Mouse (Mus musculus) midbrain, embryonic 11.5 days (tissue): ENCODE results near the gene Idh3b. TPM values are rescaled to one million over a fixed set of nuclear protein-coding genes. Genes with fewer than 3 reads are reported as not detected.
A peak's percentile ranks its signal among the peaks of the same experiment; 100 is the strongest.

Experiments used
- ATAC-seq: fragments of 200-750 bp; cut with Nextera tagmentation; 2 replicates; pipeline ENCODE4 v1.8.0; 2017; ENCODE audit warnings: moderate TSS enrichment, moderate library complexity; ENCODE audit not compliant: low FRiP score
- DNase-seq: peaks from one replicate; pipeline ENCODE4 v3.0.0; 2015; ENCODE audit warnings: low spot score; ENCODE audit errors: missing footprints
- H3K27ac ChIP-seq: fragments of 300-500 bp; sonication (generic); 2 replicates; pipeline ENCODE4 v1.5.1; 2014; ENCODE audit warnings: low read depth, low read length
- H3K27me3 ChIP-seq: fragments of 300-500 bp; sonication (generic); 2 replicates; pipeline ENCODE4 v1.6.1; 2014; ENCODE audit warnings: mild to moderate bottlenecking, low read length, moderate library complexity, mixed read lengths; ENCODE audit not compliant: control insufficient read depth, insufficient read depth
- H3K36me3 ChIP-seq: fragments of 300-500 bp; sonication (generic); 2 replicates; pipeline ENCODE4 v1.6.1; 2014; ENCODE audit warnings: mild to moderate bottlenecking, low read length, moderate library complexity, mixed read lengths; ENCODE audit not compliant: control insufficient read depth, insufficient read depth
- H3K4me1 ChIP-seq: fragments of 300-500 bp; sonication (generic); 2 replicates; pipeline ENCODE4 v1.6.1; 2014; ENCODE audit warnings: low read length; ENCODE audit not compliant: control insufficient read depth, insufficient read depth
- H3K4me2 ChIP-seq: fragments of 300-500 bp; sonication (generic); 2 replicates; pipeline ENCODE4 v1.6.1; 2014; ENCODE audit warnings: mild to moderate bottlenecking, moderate library complexity
- H3K4me3 ChIP-seq: fragments of 300-500 bp; sonication (generic); 2 replicates; pipeline ENCODE4 v1.5.1; 2014; ENCODE audit warnings: low read depth, low read length
- H3K9ac ChIP-seq: fragments of 300-500 bp; sonication (generic); 2 replicates; pipeline ENCODE4 v1.6.1; 2014; ENCODE audit warnings: low read length
- H3K9me3 ChIP-seq: fragments of 300-500 bp; sonication (generic); 2 replicates; pipeline ENCODE4 v1.6.1; 2016; ENCODE audit warnings: low read length; ENCODE audit not compliant: control insufficient read depth
- WGBS: fragments of 180-500 bp; shearing (Covaris S2); extraction: QIAGEN DNeasy Blood & Tissue Kit; methylation state at CpG from one replicate; pipeline ENCODE4 v1.1.7; 2014; 5-methylcytosine and 5-hydroxymethylcytosine counted together
- polyA plus RNA-seq: library from polyadenylated mRNA; unstranded; fragments of >200 nt; fragmentation: Nextera tagmentation; extraction: Ambion mirVana; gene quantifications from 2 replicates; pipeline ENCODE4 v1.2.1, GENCODE M21; 2014

Gene Idh3b
- 145 and 150 TPM in 2 replicates for polyA plus RNA-seq

- 1% methylated on average over 50 of the region's 51 CpGs for WGBS
- H3K9ac ChIP-seq = peak within 1 kb of the TSS; percentile 80
- H3K4me1 ChIP-seq = peaks cover 10% of the 10 kb centered on the region
- peak; percentile 98 for DNase-seq
- no peak within 1 kb of the TSS for H3K27ac ChIP-seq
- H3K4me2 ChIP-seq = peak within 1 kb of the TSS; percentile 94
- peak within 1 kb of the TSS; percentile 68 for H3K4me3 ChIP-seq
- H3K36me3 ChIP-seq = peaks cover 4% of the 10 kb centered on the region; the same call in 1 of the 2 replicates
- H3K27me3 ChIP-seq = no peaks in the 10 kb centered on the region
- no peaks in the 10 kb centered on the region for H3K9me3 ChIP-seq
- ATAC-seq = peak; percentile 92
Measured at GRCm38 (mm10) chr2:130283854-130284654, at the start of gene Idh3b. Gene Idh3b (minus strand): TSS chr2:130284547.

GRCm38 (mm10) chr2:130329502-130329901, 45.2 kb upstream of the Idh3b start:
- no peak for ATAC-seq
- WGBS = 92% methylated on average over 2 of the region's 2 CpGs
- Histone ChIP-seq H3K4me2 (no peak overlapping the region), H3K36me3 (no peaks in the 10 kb centered on the region), H3K4me1 (no peaks in the 10 kb centered on the region), H3K27ac (no peak overlapping the region), H3K27me3 (no peaks in the 10 kb centered on the region), H3K9ac (no peak overlapping the region), H3K9me3 (no peaks in the 10 kb centered on the region), H3K4me3 (no peak overlapping the region)
- DNase-seq = no peak

GRCm38 (mm10) chr2:130327057-130327456, 42.7 kb upstream of the Idh3b start:
- WGBS = 65% methylated on average over 1 of the region's 1 CpGs

GRCm38 (mm10) chr2:130303014-130303413, 18.7 kb upstream of the Idh3b start:
- ATAC-seq = no peak
- no peaks in the 10 kb centered on the region for H3K4me1 ChIP-seq
- no peak overlapping the region for H3K9ac ChIP-seq
- H3K9me3 ChIP-seq = no peaks in the 10 kb centered on the region
- H3K27me3 ChIP-seq = no peaks in the 10 kb centered on the region
- H3K36me3 ChIP-seq = no peaks in the 10 kb centered on the region; the same call in 1 of the 2 replicates
- H3K27ac ChIP-seq = no peak overlapping the region
- no peak for DNase-seq
- no peak overlapping the region for H3K4me3 ChIP-seq
- H3K4me2 ChIP-seq = no peak overlapping the region
- 47% methylated on average over 4 of the region's 4 CpGs for WGBS

More at GRCm38 (mm10) chr2:130327057-130327456, 42.7 kb upstream of the Idh3b start:
- Histone ChIP-seq H3K36me3 (no peaks in the 10 kb centered on the region), H3K27ac (no peak overlapping the region), H3K27me3 (no peaks in the 10 kb centered on the region), H3K4me3 (no peak overlapping the region), H3K4me2 (no peak overlapping the region), H3K9me3 (no peaks in the 10 kb centered on the region), H3K4me1 (no peaks in the 10 kb centered on the region), H3K9ac (no peak overlapping the region)
- ATAC-seq (no peak), DNase-seq (no peak)

- H3K4me2 ChIP-seq = no peak overlapping the region
- H3K36me3 ChIP-seq = no peaks in the 10 kb centered on the region; the same call in 1 of the 2 replicates
- no peaks in the 10 kb centered on the region for H3K9me3 ChIP-seq
- DNase-seq (peak; percentile 76), ATAC-seq (no peak)
- 80% methylated on average over 9 of the region's 9 CpGs for WGBS
- H3K4me1 ChIP-seq = peaks cover 24% of the 10 kb centered on the region
- H3K9ac ChIP-seq = no peak overlapping the region
- peaks cover 5% of the 10 kb centered on the region for H3K27me3 ChIP-seq
- no peak overlapping the region for H3K27ac ChIP-seq
- H3K4me3 ChIP-seq = no peak overlapping the region
Measured at GRCm38 (mm10) chr2:130297580-130297979, 13.2 kb upstream of the Idh3b start.

GRCm38 (mm10) chr2:130296134-130296745, 11.9 kb upstream of the Idh3b start:
- H3K9me3 ChIP-seq = no peaks in the 10 kb centered on the region
- peak; percentile 85 for DNase-seq
- H3K4me2 ChIP-seq = peak overlapping the region; percentile 56
- H3K4me1 ChIP-seq = peaks cover 24% of the 10 kb centered on the region
- H3K4me3 ChIP-seq = peak overlapping the region; percentile 83
- no peaks in the 10 kb centered on the region; the same call in 1 of the 2 replicates for H3K36me3 ChIP-seq
- H3K9ac ChIP-seq = peak overlapping the region; percentile 84
- H3K27ac ChIP-seq = no peak overlapping the region
- ATAC-seq = no peak; the same call in 1 of the 2 replicates
- 3% methylated on average over 20 of the region's 20 CpGs for WGBS
- H3K27me3 ChIP-seq = peaks cover 5% of the 10 kb centered on the region

GRCm38 (mm10) chr2:130295331-130296133, 11.2 kb upstream of the Idh3b start:
- H3K9ac ChIP-seq = peak overlapping the region; percentile 84
- no peaks in the 10 kb centered on the region for H3K9me3 ChIP-seq
- peak overlapping the region; percentile 56 for H3K27ac ChIP-seq
- under 1% methylated on average over 57 of the region's 99 CpGs for WGBS
- H3K27me3 ChIP-seq = peaks cover 5% of the 10 kb centered on the region
- H3K4me3 ChIP-seq = peak overlapping the region; percentile 83
- peak overlapping the region; percentile 56 for H3K4me2 ChIP-seq
- H3K36me3 ChIP-seq = no peaks in the 10 kb centered on the region; the same call in 1 of the 2 replicates
- H3K4me1 ChIP-seq = peaks cover 24% of the 10 kb centered on the region
- DNase-seq = peak; percentile 95
- peak; percentile 66 for ATAC-seq

GRCm38 (mm10) chr2:130294936-130295277, 10.6 kb upstream of the Idh3b start, which contains the start of gene Ebf4:
Gene Ebf4 (plus strand): TSS chr2:130295169.
- peaks cover 5% of the 10 kb centered on the region for H3K27me3 ChIP-seq
- no peaks in the 10 kb centered on the region; the same call in 1 of the 2 replicates for H3K36me3 ChIP-seq
- H3K4me3 ChIP-seq = peak within 1 kb of the TSS; percentile 83
- DNase-seq (peak; percentile 97), ATAC-seq (peak; percentile 83)
- no peaks in the 10 kb centered on the region for H3K9me3 ChIP-seq
- peak within 1 kb of the TSS; percentile 56 for H3K4me2 ChIP-seq
- peak within 1 kb of the TSS; percentile 84 for H3K9ac ChIP-seq
- peak within 1 kb of the TSS; percentile 56 for H3K27ac ChIP-seq
- WGBS = 0% methylated on average over 27 of the region's 39 CpGs
- peaks cover 24% of the 10 kb centered on the region for H3K4me1 ChIP-seq
